Mouse (Mus musculus): ENCODE results near the gene Zfp382. TPM values are rescaled to one million over a fixed set of nuclear protein-coding genes. Genes with fewer than 3 reads are reported as not detected.
"Not testable (repeated sequence)": the region's sequence is repeated elsewhere in the genome, so short reads cannot be mapped to it uniquely, and the experiment has no call there.

The Zfp382 gene
- polyA plus RNA-seq, 1 experiment, result 7.1 TPM

GRCm38 (mm10) chr7:30181308-30181707 is 59.6 kb downstream of the Zfp382 start:
- H3K27ac ChIP-seq (ENCODE audit: insufficient read depth, low read length), result peak overlapping the region; percentile 89
- WGBS, result 3% methylated on average over 4 of the region's 4 CpGs
- peak; percentile 91 for TF ChIP-seq CTCF (IDR thresholded peaks at IDR 0.05; ENCODE audit: borderline replicate concordance, insufficient read depth, low read depth, low read length)
- no peak for TF ChIP-seq POLR2A (IDR thresholded peaks at IDR 0.05; ENCODE audit: borderline replicate concordance, insufficient read depth, low read length)
- H3K4me1 ChIP-seq (ENCODE audit: control insufficient read depth, insufficient read depth, low read length), result peaks cover 9% of the 10 kb centered on the region
- H3K27me3 ChIP-seq (ENCODE audit: control insufficient read depth, insufficient read depth, low read length), result no peaks in the 10 kb centered on the region
- DNase-seq, result peak; percentile 78 to 83
- H3K4me3 ChIP-seq (replicated peaks; ENCODE audit: insufficient read depth, low read depth, low read length), result no peak overlapping the region

GRCm38 (mm10) chr7:30181929-30182328 is 60.2 kb downstream of the Zfp382 start:
- not testable (repeated sequence) for H3K27me3 ChIP-seq (ENCODE audit: control insufficient read depth, insufficient read depth, low read length); DNase-seq; H3K4me3 ChIP-seq (replicated peaks; ENCODE audit: insufficient read depth, low read depth, low read length)
- 67% methylated on average over 10 of the region's 10 CpGs for WGBS
- peak overlapping the region; percentile 89 for H3K27ac ChIP-seq (ENCODE audit: insufficient read depth, low read length)
- peaks cover 10% of the 10 kb centered on the region for H3K4me1 ChIP-seq (ENCODE audit: control insufficient read depth, insufficient read depth, low read length)

GRCm38 (mm10) chr7:30183189-30183588 is 61.4 kb downstream of the Zfp382 start:
- H3K4me3 ChIP-seq (replicated peaks; ENCODE audit: insufficient read depth, low read depth, low read length); H3K27me3 ChIP-seq (ENCODE audit: control insufficient read depth, insufficient read depth, low read length); H3K27ac ChIP-seq (ENCODE audit: insufficient read depth, low read length); DNase-seq: not testable (repeated sequence)
- 78% methylated on average over 6 of the region's 7 CpGs for WGBS
- H3K4me1 ChIP-seq (ENCODE audit: control insufficient read depth, insufficient read depth, low read length), result peaks cover 21% of the 10 kb centered on the region

DNA sequence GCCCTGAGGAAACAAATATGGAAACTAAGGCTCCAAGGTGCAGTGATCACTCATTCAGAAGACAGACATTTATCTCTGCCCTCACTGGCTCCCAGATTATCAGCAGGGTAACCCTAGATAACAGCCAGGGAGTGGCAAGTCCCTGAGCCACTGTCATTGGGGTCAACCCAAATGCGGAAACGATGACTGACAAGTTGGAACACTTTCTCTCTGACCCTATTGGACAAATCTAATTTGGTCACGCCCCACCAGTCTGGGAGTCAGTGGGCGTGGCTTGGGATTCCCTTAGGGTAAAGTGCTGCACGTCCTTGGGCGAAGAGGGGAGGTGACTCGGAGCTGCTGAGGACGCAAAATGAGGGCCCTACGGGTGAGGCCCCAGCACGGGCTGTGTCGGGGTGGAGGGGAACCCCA is 62.1 kb downstream of the Zfp382 start, which contains the start of gene Cox7a1:
Gene Cox7a1, plus strand, starts transcription at position 266 of the 411 bp plus-strand sequence.
- DNase-seq, result peak; percentile 68 to 78
- H3K27ac ChIP-seq (ENCODE audit: insufficient read depth, low read length), result peak within 1 kb of the TSS; percentile 24; the same call in 1 of the 2 replicates
- WGBS, result 8% methylated on average over 11 of the region's 11 CpGs

More for the DNA sequence above, 62.1 kb downstream of the Zfp382 start, which contains the start of gene Cox7a1:
- no peak for TF ChIP-seq CTCF (IDR thresholded peaks at IDR 0.05; ENCODE audit: borderline replicate concordance, insufficient read depth, low read depth, low read length)
- no peak for TF ChIP-seq POLR2A (IDR thresholded peaks at IDR 0.05; ENCODE audit: borderline replicate concordance, insufficient read depth, low read length)
- Histone ChIP-seq H3K27me3 (ENCODE audit: control insufficient read depth, insufficient read depth, low read length) (no peaks in the 10 kb centered on the region), H3K4me3 (replicated peaks; ENCODE audit: insufficient read depth, low read depth, low read length) (peak within 1 kb of the TSS; percentile 5), H3K4me1 (ENCODE audit: control insufficient read depth, insufficient read depth, low read length) (peaks cover 28% of the 10 kb centered on the region)

Other genes starting within 250 kb of the Zfp382 start
- gene Zfp27, start 215.4 kb upstream of the Zfp382 start, polyA plus RNA-seq (2012; rRNA removed), result 13.7 and 14.4 TPM in 2 replicates
- gene Zfp383, start 213.7 kb upstream of the Zfp382 start, polyA plus RNA-seq (2012; rRNA removed), result 13.4 and 14.0 TPM in 2 replicates
- gene Zfp74, start 167.9 kb upstream of the Zfp382 start, polyA plus RNA-seq (2012; rRNA removed), result 15.4 and 17.3 TPM in 2 replicates
- 3.3 and 4.2 TPM in 2 replicates for gene Zfp568, start 138.0 kb upstream of the Zfp382 start, polyA plus RNA-seq (2012; rRNA removed)
- 14.8 and 18.3 TPM in 2 replicates for gene Zfp14, start 70.6 kb upstream of the Zfp382 start, polyA plus RNA-seq (2012; rRNA removed)
- 2.7 and 2.9 TPM in 2 replicates for gene Zfp82, start 49.0 kb upstream of the Zfp382 start, polyA plus RNA-seq (2012; rRNA removed)
- gene Gm26920, start 31.5 kb upstream of the Zfp382 start, polyA plus RNA-seq (2012; rRNA removed), result 0.27 and 0.65 TPM in 2 replicates
- 5.5 and 6.1 TPM in 2 replicates for gene Zfp566, start 31.4 kb upstream of the Zfp382 start, polyA plus RNA-seq (2012; rRNA removed)
- gene Zfp260, start 27.2 kb upstream of the Zfp382 start, polyA plus RNA-seq (2012; rRNA removed), result 46.3 and 46.6 TPM in 2 replicates
- gene Zfp146, start 47.8 kb downstream of the Zfp382 start, polyA plus RNA-seq (2012; rRNA removed), result 37.6 and 38.0 TPM in 2 replicates
- 24.7 and 32.0 TPM in 2 replicates for gene Cox7a1, start 62.2 kb downstream of the Zfp382 start, polyA plus RNA-seq (2012; rRNA removed)
- 463 and 475 TPM in 2 replicates for gene Capns1, start 76.9 kb downstream of the Zfp382 start, polyA plus RNA-seq (2012; rRNA removed)
- 167 and 182 TPM in 2 replicates for gene Polr2i, start 110.0 kb downstream of the Zfp382 start, polyA plus RNA-seq (2012; rRNA removed)
- 134 and 147 TPM in 2 replicates for gene Tbcb, start 110.3 kb downstream of the Zfp382 start, polyA plus RNA-seq (2012; rRNA removed)
- gene Ovol3, start 113.8 kb downstream of the Zfp382 start, polyA plus RNA-seq (2012; rRNA removed), result not detected in 2 replicates
- 0.16 TPM in 1 of 2 replicates, not detected in the other for gene Thap8, start 158.2 kb downstream of the Zfp382 start, polyA plus RNA-seq (2012; rRNA removed)
- 3.8 and 4.6 TPM in 2 replicates for gene Wdr62, start 158.5 kb downstream of the Zfp382 start, polyA plus RNA-seq (2012; rRNA removed)
- gene Clip3, start 169.8 kb downstream of the Zfp382 start, polyA plus RNA-seq (2012; rRNA removed), result 726 and 810 TPM in 2 replicates
- gene Alkbh6, start 186.8 kb downstream of the Zfp382 start, polyA plus RNA-seq (2012; rRNA removed), result 197 and 214 TPM in 2 replicates
- 63.4 and 63.8 TPM in 2 replicates for gene Syne4, start 192.9 kb downstream of the Zfp382 start, polyA plus RNA-seq (2012; rRNA removed)
- 0.57 and 0.73 TPM in 2 replicates for gene E130208F15Rik, start 199.8 kb downstream of the Zfp382 start, polyA plus RNA-seq (2012; rRNA removed)
- 21.9 and 23.8 TPM in 2 replicates for gene Sdhaf1, start 202.0 kb downstream of the Zfp382 start, polyA plus RNA-seq (2012; rRNA removed)
- gene Lrfn3, start 240.8 kb downstream of the Zfp382 start, polyA plus RNA-seq (2012; rRNA removed), result 20.4 and 22.1 TPM in 2 replicates

Measured in cerebellum, adult 2 months (tissue).